Mouse (Mus musculus) intestine, embryonic 14.5 days (tissue): Measurements from ENCODE around the gene Arhgef6. TPM values are rescaled to one million over a fixed set of nuclear protein-coding genes. Genes with fewer than 3 reads are reported as not detected.

Experiments used
- ATAC-seq: fragments of 200-750 bp; cut with Nextera tagmentation; replicated peaks from 2 replicates; pipeline ENCODE4 v1.8.0; 2017; ENCODE audit warnings: low read depth, moderate number of reproducible peaks, moderate TSS enrichment, moderate library complexity; ENCODE audit not compliant: low FRiP score, low TSS enrichment
- DNase-seq: peaks from one replicate; pipeline ENCODE4 v3.0.0-alpha.2; 2018; ENCODE audit warnings: low spot score
- H3K27ac ChIP-seq: fragments of 300-500 bp; sonication (generic); 2 replicates; pipeline ENCODE4 v1.5.1; 2014; ENCODE audit warnings: low read depth, mild to moderate bottlenecking, control low read depth
- H3K27me3 ChIP-seq: fragments of 300-500 bp; sonication (generic); replicated peaks from 2 replicates; pipeline ENCODE4 v1.6.1; 2014; ENCODE audit warnings: low read length, control low read depth; ENCODE audit not compliant: control insufficient read depth, insufficient read depth
- H3K36me3 ChIP-seq: fragments of 300-500 bp; sonication (generic); 2 replicates; pipeline ENCODE4 v1.6.1; 2014; ENCODE audit warnings: low read length, control low read depth; ENCODE audit not compliant: control insufficient read depth, insufficient read depth
- H3K4me1 ChIP-seq: fragments of 300-500 bp; sonication (generic); replicated peaks from 2 replicates; pipeline ENCODE4 v1.6.1; 2014; ENCODE audit warnings: low read length, control low read depth, mixed read lengths; ENCODE audit not compliant: control insufficient read depth, insufficient read depth
- H3K4me2 ChIP-seq: fragments of 300-500 bp; sonication (generic); 2 replicates; pipeline ENCODE4 v1.6.1; 2014; ENCODE audit warnings: low read length
- H3K4me3 ChIP-seq: fragments of 300-500 bp; sonication (generic); 2 replicates; pipeline ENCODE4 v1.5.1; 2014; ENCODE audit warnings: low read depth, low read length, control low read depth, mixed read lengths
- H3K9ac ChIP-seq: fragments of 300-500 bp; sonication (generic); 2 replicates; pipeline ENCODE4 v1.6.1; 2014; ENCODE audit warnings: mild to moderate bottlenecking, low read length
- H3K9me3 ChIP-seq: fragments of 300-500 bp; sonication (generic); 2 replicates; pipeline ENCODE4 v1.6.1; 2016; ENCODE audit warnings: low read length, control low read depth; ENCODE audit not compliant: control insufficient read depth
- WGBS: fragments of 180-500 bp; shearing (Covaris S2); extraction: QIAGEN DNeasy Blood & Tissue Kit; methylation state at CpG from one replicate; pipeline ENCODE4 v1.1.7; 2014; 5-methylcytosine and 5-hydroxymethylcytosine counted together
- polyA plus RNA-seq: library from polyadenylated mRNA; unstranded; fragments of >200 nt; fragmentation: Nextera tagmentation; extraction: Ambion mirVana; gene quantifications from 2 replicates; pipeline ENCODE4 v1.2.1, GENCODE M21; 2014

The Arhgef6 gene
- polyA plus RNA-seq, 1 experiment from 2014 or later, result 5.1 TPM

DNA sequence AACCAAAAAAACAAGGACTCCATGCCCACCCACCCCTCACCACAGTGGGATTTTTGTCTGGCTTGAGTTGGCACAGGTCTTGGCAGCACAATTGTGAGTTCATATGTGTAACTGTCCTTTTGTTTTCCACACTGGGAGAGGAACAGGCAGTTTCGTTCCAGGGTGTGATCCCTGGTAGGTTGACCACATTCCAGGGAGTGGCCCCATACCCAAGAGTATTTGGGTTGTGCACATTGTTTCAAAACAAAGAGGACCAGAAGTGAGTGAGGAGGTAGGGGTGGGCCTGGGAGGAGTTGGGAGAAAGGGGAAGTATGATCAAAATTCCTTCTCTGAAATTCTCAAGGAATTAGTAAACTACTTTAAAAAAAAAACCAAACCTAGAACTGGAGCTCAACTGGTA lies 20.8 kb upstream of the Arhgef6 start:
- Histone ChIP-seq H3K4me3 (no peak overlapping the region), H3K36me3 (no peaks in the 10 kb centered on the region), H3K27ac (no peak overlapping the region), H3K4me1 (no peaks in the 10 kb centered on the region), H3K27me3 (no peaks in the 10 kb centered on the region), H3K9me3 (no peaks in the 10 kb centered on the region), H3K9ac (no peak overlapping the region), H3K4me2 (no peak overlapping the region)
- 63% methylated on average over 1 of the region's 1 CpGs for WGBS
- DNase-seq, result no peak
- no peak for ATAC-seq

GRCm38 (mm10) chrX:57339220-57339619 lies 691 bp upstream of the Arhgef6 start:
- ATAC-seq (no peak), DNase-seq (no peak)
- H3K4me3 ChIP-seq, result no peak overlapping the region
- no peak overlapping the region for H3K9ac ChIP-seq
- no peaks in the 10 kb centered on the region for H3K4me1 ChIP-seq
- H3K27me3 ChIP-seq, result no peaks in the 10 kb centered on the region
- WGBS, result 47% methylated on average over 4 of the region's 4 CpGs
- H3K36me3 ChIP-seq, result no peaks in the 10 kb centered on the region
- H3K27ac ChIP-seq, result no peak overlapping the region
- H3K9me3 ChIP-seq, result no peaks in the 10 kb centered on the region
- no peak overlapping the region for H3K4me2 ChIP-seq

GRCm38 (mm10) chrX:57337582-57337981 lies 947 bp downstream of the Arhgef6 start:
- Histone ChIP-seq H3K4me2 (no peak overlapping the region), H3K27me3 (no peaks in the 10 kb centered on the region), H3K27ac (no peak overlapping the region), H3K9ac (no peak overlapping the region), H3K36me3 (no peaks in the 10 kb centered on the region), H3K4me3 (no peak overlapping the region), H3K9me3 (no peaks in the 10 kb centered on the region), H3K4me1 (no peaks in the 10 kb centered on the region)
- no peak for DNase-seq
- no peak for ATAC-seq

GRCm38 (mm10) chrX:57336958-57337357 lies 1.6 kb downstream of the Arhgef6 start:
- Histone ChIP-seq H3K27ac (no peak overlapping the region), H3K9ac (no peak overlapping the region), H3K4me2 (no peak overlapping the region), H3K4me1 (no peaks in the 10 kb centered on the region), H3K27me3 (no peaks in the 10 kb centered on the region), H3K9me3 (no peaks in the 10 kb centered on the region), H3K4me3 (no peak overlapping the region), H3K36me3 (no peaks in the 10 kb centered on the region)
- WGBS, result 78% methylated on average over 9 of the region's 9 CpGs
- ATAC-seq, result no peak
- DNase-seq, result no peak

DNA sequence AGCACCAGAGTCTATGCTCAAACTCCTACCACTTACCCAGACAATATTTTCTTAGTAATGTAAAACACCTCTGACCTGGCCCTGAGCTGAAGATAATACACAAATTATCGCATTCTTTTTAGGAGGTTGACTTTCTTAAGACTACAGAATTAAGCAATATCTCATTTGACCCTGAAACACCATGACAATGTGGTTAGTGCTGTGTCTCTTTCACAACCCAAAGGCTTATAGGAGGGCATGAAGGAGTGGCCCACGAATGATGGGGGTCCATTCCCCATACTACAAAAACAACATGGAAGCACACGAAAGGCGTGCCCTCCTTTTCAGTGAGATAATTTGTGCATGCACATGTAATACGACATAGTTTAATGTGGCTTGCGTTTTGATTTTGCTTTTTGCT lies 3.2 kb downstream of the Arhgef6 start:
- no peak for DNase-seq
- no peaks in the 10 kb centered on the region for H3K9me3 ChIP-seq
- ATAC-seq, result no peak
- WGBS, result 89% methylated on average over 6 of the region's 6 CpGs
- no peak overlapping the region for H3K4me2 ChIP-seq
- no peak overlapping the region for H3K27ac ChIP-seq
- no peaks in the 10 kb centered on the region for H3K4me1 ChIP-seq
- H3K27me3 ChIP-seq, result no peaks in the 10 kb centered on the region
- H3K4me3 ChIP-seq, result no peak overlapping the region
- no peak overlapping the region for H3K9ac ChIP-seq
- no peaks in the 10 kb centered on the region for H3K36me3 ChIP-seq

DNA sequence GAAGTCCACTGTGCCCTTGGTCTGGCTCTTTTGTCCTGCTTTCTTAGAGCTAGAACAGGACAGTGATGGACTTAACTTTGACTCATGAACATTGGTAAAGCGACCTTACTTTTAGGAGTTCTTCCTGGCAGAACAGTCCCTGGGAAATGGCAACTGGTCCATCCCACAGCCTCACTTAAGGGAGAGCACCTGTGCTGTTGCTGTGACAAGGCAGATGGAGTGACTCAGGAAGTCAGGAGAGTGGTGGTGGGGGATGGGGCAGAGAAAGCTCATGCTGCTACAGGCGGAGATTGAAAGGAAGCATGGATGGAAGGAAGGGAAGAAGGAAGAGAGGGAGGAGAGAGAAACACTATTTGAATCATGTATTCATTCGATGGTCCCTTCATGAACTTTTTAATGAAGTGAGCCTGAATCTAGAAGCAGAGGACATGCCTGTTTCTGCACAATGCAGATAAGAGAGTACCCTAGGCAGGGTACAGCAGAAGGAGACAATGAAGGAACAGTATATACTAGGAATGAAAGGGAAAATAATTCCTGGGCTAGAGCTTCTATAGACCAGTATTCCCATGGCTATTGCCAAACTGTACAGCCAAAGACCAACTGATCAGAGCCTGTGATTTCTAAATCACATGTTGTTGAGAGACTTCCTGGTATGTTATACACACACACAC lies 10.7 kb downstream of the Arhgef6 start:
- 65% methylated on average over 3 of the region's 3 CpGs for WGBS
- Histone ChIP-seq H3K4me2 (no peak overlapping the region), H3K9ac (no peak overlapping the region), H3K27ac (no peak overlapping the region), H3K9me3 (no peaks in the 10 kb centered on the region), H3K36me3 (no peaks in the 10 kb centered on the region), H3K27me3 (no peaks in the 10 kb centered on the region), H3K4me3 (no peak overlapping the region), H3K4me1 (no peaks in the 10 kb centered on the region)
- ATAC-seq (no peak), DNase-seq (no peak)

GRCm38 (mm10) chrX:57326487-57327221 lies 11.9 kb downstream of the Arhgef6 start:
- H3K4me3 ChIP-seq, result peak overlapping the region; percentile 33
- 34% methylated on average over 16 of the region's 16 CpGs for WGBS
- no peaks in the 10 kb centered on the region for H3K4me1 ChIP-seq
- H3K27me3 ChIP-seq, result no peaks in the 10 kb centered on the region
- H3K27ac ChIP-seq, result no peak overlapping the region
- no peak for DNase-seq
- H3K4me2 ChIP-seq, result peak overlapping the region; percentile 77
- H3K9me3 ChIP-seq, result no peaks in the 10 kb centered on the region
- peak overlapping the region; percentile 31 for H3K9ac ChIP-seq
- no peak for ATAC-seq
- H3K36me3 ChIP-seq, result no peaks in the 10 kb centered on the region

GRCm38 (mm10) chrX:57325861-57326461 lies 12.6 kb downstream of the Arhgef6 start:
- Histone ChIP-seq H3K27me3 (no peaks in the 10 kb centered on the region), H3K4me3 (peak overlapping the region; percentile 33), H3K36me3 (no peaks in the 10 kb centered on the region), H3K9me3 (no peaks in the 10 kb centered on the region), H3K9ac (peak overlapping the region; percentile 31), H3K27ac (no peak overlapping the region), H3K4me1 (no peaks in the 10 kb centered on the region), H3K4me2 (peak overlapping the region; percentile 77)
- 0 out of 2 replicates have a peak, but pooled peaks have one; percentile 27 for ATAC-seq
- DNase-seq, result peak; percentile 53
- WGBS, result 16% methylated on average over 27 of the region's 29 CpGs
